Mouse (Mus musculus) adrenal gland, adult 18-20 months (tissue): ENCODE data around the gene Nt5m. TPM values are rescaled to one million over a fixed set of nuclear protein-coding genes. Genes with fewer than 3 reads are reported as not detected.

Experiments
- DNase-seq, 2 experiments: peaks; one replicate each; pipeline ENCODE4 v3.0.0; 2021 to 2022; ENCODE audit warnings: low spot score in 2 of 2
- total RNA-seq, 2 experiments: library from RNA; stranded (reverse); gene quantifications; 1 replicate in 1 of 2; 2 replicates in 1 of 2; pipeline ENCODE4 v1.2.3; 2021

The Nt5m gene
- total RNA-seq, 2 experiments from 2014 or later, result 27.7 to 29.9 TPM

DNA sequence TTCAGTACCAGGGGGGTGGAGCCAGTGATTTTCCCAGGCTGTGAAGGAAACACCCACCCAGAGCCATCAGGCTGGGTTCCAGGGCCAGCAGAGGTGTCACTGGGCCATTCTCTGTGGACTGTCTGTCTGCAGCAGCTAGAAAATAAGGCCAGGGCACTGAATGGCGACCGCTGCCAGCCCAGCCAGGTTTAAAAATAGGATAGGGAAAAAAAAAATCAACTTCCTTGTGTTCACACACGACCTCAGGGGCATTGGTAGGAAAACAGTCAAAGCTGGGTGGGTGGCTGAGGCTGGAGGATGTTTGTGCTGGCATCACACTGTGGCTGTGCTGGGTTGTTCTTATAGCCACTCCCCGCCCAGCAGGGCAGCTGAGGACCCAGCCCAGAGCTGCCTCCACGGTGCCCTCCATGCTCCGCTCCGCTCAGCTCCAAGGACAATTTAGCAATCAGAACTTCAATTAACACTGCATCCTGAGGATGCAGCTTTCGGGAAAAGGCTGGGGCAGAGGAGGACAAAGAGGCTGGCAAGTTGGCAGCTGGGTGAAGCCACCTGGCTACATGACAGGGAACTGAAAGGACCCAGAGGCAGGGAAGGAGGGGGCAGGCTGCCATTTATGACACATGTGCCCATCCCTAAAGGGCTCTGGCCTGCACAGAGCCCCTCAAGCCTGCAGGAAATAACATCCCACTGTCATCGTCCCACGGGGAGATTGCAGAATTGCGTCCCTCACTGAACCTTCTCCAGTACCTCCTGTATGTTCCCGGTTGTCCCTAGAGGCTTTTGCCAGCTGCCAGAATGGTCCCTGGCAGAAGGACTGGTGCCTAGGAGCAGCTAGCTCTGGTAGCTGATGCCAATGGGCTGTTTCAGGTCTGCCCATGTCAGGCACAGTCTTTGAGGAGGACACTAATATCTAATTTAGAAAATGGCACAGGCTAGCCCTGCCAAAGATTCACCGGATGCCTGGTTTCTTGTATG lies 60.8 kb downstream of the Nt5m start:
- no peak for DNase-seq

DNA sequence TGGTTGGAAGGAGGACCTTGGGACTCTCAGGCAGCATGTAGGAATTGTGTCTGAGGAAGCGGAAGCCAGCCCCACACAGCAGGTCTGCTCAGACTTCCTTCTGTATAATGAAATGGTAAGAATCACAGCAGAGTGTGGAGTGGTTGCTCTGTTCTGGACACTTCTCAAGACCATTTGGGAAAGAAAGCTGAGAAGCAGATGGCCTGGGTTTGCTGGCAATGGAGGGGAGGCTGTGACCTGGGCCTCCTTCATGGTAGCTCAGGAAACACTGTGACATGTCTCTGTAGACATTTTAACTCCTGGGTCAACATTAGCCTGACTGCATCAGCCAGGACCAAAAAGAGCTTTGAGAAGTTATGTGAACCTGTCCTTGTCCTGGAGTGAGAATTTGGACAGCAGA lies 61.7 kb downstream of the Nt5m start:
- no peak for DNase-seq

DNA sequence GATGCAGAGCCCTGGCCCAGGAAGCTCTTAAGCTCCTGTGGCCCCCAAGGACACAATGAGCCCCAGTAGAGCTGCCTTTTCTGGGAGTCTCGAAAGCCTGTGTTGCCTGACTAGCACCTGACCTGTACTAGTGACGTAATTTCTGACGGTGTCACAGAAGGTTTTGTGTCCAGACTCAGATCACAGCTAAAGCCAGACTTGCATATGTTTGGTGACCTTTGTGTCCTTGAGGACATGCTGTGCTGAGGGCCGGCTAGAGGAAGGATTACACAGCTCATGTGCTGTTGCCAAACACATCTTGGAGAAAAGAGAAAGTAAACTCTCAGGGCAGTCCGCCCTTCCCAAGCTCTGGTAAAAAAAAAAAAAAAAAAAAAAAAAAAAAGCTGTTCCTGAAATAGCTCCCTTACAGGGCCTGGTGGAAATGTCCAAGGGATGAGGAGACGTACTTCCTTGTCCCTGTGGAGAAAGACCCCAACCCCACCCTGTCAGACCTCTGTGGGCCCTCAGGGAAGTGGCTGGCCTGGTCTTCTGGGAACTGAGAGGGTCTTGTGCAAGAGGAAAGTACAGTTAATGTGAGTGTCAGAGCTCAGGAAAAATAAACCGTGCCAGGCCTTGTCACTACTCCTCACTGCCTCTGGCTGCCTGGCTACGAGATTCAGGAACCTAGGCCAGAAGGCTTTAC lies 62.9 kb downstream of the Nt5m start:
- peak; percentile 38 to 41 for DNase-seq

- DNase-seq, result no peak
These were observed 67.4 kb downstream of the Nt5m start for GRCm38 (mm10) chr11:59906521-59907123.

DNA sequence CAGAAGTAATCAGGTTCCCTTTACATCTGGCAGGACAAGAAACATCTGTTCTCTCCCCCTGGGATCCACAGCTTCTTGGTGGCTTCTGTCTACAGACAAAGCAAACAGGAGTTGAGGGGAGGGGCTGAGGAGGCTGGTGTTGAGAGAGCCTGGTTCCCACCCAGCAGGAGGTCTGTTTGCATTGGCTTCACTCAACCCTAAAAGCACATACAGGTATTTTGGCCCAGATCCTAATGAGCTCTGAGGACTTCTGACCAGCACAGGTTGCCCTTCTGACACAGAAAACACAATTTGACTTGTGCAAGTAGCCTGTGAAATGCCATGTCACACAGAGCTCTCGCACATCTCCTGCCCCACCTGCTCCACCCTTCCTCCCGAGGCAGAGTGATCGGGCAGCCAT lies 69.2 kb downstream of the Nt5m start:
- no peak for DNase-seq

DNA sequence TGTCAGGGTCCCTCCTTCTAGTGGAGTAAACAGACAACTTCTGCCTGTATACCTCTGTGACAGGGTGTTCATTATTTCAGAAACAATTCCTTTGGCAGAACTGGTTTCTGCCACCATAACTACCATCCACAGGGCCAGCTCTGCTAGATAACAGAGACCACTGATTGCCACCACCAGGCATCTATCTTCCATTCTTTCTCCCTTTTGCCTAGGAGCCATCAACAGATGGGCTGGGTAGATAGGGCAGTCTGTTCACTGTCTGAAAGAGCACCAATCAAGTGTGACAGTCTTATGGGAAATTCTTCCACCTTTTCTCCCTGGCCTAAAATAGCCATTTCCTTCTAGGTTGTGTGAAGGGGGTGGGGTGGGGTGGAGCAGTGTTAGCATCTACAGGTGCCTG lies 71.3 kb downstream of the Nt5m start:
- DNase-seq, result no peak

DNA sequence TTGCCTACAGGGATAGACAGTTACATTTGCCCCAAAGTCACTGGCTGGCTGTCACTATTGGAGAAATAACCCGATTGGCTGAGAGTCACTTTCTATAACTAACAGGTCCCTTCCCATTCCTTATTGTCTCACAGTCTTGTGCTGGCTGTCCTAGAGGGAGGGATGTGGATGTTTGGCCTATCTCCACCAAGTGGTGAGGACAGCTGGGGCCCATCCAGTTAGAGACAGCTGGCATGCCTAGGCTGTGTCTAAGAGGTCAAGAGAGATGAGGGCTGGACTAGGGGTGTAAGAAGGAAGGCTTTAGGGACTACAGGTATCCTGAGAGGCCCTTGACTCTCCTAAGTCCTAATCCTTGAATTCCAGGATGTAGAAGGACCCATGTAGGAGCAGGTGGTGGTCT lies 72.3 kb downstream of the Nt5m start:
- no peak for DNase-seq

GRCm38 (mm10) chr11:59913702-59914101 lies 74.5 kb downstream of the Nt5m start:
- DNase-seq, result no peak

DNA sequence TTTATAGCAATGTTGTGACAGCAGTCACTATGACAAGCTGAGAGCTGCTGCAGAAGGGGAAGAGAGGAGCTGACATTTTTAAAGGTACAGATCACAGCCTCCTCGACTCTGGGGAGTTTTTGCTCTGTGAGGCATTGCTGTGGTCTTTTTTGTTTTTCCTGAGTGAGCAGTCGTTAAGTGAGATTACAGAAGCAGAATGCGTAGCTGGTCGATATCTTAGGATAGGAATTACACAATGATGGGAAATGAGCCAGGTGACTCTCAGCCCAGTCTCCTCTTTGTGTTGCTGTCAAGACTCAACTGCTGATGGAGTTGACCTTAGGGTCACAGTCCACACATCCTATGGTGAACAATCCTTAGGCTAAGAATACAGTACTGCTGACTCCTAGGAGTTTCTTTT lies 78.8 kb downstream of the Nt5m start:
- no peak for DNase-seq

DNA sequence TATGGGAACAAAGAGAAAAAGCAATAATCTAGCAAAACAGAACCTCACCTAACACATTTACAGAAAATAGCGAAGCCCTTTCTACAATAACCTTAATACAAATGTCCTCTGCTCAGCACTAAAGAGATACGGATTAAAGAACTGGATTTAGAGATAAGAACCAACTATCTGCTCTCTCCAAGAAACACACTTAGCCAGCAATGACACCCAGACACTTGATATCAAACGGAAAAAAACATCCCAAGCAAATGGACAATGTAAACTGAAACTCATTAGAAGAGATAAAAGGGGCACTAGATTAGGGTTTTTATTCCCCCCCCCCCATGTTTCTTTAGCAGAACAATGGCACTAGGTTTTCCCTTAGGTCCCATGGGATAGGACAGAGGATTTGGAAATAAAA lies 80.2 kb downstream of the Nt5m start:
- DNase-seq, result no peak

DNA sequence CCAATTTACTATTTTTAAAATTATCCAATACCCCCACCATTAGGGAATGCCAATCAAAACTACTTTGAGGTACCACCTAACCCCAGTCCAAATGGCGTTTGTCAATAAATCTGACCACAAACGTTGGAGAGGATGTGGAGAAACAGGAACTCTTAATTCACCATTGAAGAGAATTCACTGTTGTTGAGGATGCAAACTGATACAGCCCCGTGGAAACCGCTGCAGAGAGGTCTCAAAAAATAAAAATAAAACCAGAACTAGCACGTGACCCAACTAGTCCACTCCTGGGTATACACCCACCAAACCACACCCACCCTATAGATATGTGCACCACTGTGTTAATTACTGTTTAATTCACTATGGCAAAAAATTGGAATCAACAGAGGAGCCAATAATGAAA lies 81.1 kb downstream of the Nt5m start:
- DNase-seq, result no peak

DNA sequence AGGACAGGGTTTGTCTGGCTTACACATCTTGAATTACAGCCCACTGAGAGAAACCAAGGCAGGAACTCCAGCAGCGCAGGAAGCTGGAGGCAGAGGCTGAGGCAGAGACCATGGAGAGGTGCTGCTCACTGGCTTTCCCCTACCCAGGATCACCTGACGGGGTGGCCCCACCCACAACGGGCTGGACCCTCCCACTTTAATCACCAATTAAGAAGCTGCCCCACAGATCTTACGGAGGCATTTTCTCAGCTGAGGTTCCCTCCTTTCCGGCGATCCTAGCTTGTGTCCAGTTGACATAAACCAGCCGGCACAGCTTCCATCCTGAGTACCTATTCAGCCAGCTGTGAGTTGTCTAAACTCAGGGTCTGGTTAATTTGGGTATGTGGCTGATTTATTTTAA lies 82.0 kb downstream of the Nt5m start:
- DNase-seq, result no peak

DNA sequence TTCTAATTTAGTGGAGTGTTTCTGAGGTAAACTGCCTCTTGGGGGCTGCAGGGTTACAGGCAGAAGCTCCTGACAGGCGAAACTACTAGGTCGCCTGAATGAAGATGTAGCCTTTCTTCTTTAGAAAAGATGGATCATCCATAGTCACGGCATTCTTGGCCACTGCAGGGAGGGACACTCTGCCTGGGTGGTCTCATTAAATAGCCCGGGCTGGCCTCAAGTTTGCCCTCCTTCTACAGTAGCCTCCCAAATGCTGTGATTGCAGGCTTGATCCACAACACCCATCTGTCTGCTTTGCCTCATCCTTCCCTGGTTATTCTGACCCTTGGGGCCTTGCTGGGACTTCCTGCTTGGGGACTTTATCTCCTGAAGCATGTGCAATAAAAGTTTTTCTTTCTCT lies 90.8 kb downstream of the Nt5m start:
- DNase-seq, result no peak

Other genes starting within 250 kb of the Nt5m start
- gene Olfr223, start 246.2 kb upstream of the Nt5m start, total RNA-seq, result not detected
- 100 to 1,000 TPM; 200 to 219 TPM for gene Mprip, start 178.1 kb upstream of the Nt5m start, total RNA-seq
- 1 to 10 TPM in 1 of 2 experiments, under 1 TPM in 1; 0.90 to 2.1 TPM for gene Pld6, start 51.8 kb upstream of the Nt5m start, total RNA-seq
- 10 to 100 TPM; 85.5 to 99.0 TPM for gene Flcn, start 29.4 kb upstream of the Nt5m start, total RNA-seq
- gene Cops3, start 391 bp downstream of the Nt5m start, total RNA-seq, result 10 to 100 TPM; 81.4 to 86.3 TPM
- gene Med9, start 108.8 kb downstream of the Nt5m start, total RNA-seq, result 10 to 100 TPM; 23.3 to 24.3 TPM
- 10 to 100 TPM; 17.5 to 20.2 TPM for gene Rasd1, start 125.5 kb downstream of the Nt5m start, total RNA-seq
- 10 to 100 TPM in 1 of 2 experiments, 1 to 10 TPM in 1; 5.5 to 11.1 TPM for gene Pemt, start 207.0 kb downstream of the Nt5m start, total RNA-seq